Mouse (Mus musculus): ENCODE data around the gene Olfr747.
"Not testable (repeated sequence)": the region's sequence is repeated elsewhere in the genome, so short reads cannot be mapped to it uniquely, and the experiment has no call there.

Gene Olfr747

GRCm38 (mm10) chr14:50693106-50693505, at the start of gene Olfr747:
Gene Olfr747 (minus strand): TSS chr14:50693206.
- no peak for DNase-seq (ENCODE audit: low spot score in 2 of 2)

GRCm38 (mm10) chr14:50741584-50741983, 48.6 kb upstream of the Olfr747 start:
- DNase-seq (ENCODE audit: low spot score in 2 of 2): no peak

DNA sequence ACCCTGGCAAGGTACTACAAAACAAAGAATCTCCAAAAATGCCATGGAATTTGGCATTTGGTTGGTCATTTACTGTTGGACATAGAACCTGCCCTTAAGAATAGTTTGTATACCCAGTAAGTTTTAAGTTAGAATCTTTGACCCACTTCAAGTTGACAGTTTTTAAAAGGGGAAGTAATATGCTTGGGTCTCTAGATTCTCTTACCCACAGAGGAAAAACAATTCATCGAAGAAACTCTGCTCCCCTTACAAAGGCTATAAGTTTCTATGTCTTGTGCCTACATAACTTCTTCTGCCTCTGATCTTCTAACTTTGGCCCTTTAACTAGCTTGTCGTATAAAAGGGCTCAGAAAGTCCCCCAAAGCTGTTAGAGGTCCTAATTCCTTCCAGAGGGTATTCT, 47.3 kb upstream of the Olfr747 start:
- DNase-seq (ENCODE audit: low spot score in 2 of 2): no peak

GRCm38 (mm10) chr14:50722371-50722770, 29.4 kb upstream of the Olfr747 start:
- not testable (repeated sequence) for DNase-seq (ENCODE audit: low spot score in 2 of 2)

DNA sequence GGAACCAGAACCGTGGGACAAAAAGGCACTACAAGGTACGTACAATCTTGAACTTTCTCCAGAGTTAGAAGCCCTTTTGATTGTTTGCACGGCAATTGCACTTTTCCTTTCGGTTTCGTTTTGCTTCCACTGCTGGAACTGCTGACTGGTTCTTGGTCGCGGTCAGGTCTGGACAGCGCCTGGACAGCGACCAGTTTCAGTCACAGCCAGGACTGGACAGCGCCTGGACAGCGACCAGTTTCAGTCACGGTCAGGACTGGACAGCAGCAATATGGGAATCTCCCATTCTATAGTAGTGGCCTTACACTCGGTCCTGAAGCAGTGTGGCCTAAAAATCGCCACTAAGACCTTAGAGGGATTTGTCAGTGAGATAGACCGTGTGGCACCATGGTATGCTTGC, 26.9 kb upstream of the Olfr747 start:
- DNase-seq (ENCODE audit: low spot score in 2 of 2): not testable (repeated sequence)

GRCm38 (mm10) chr14:50707073-50707472, 14.1 kb upstream of the Olfr747 start, which contains the start of gene Olfr748:
Gene Olfr748 (plus strand): TSS chr14:50707373.
- no peak for DNase-seq (ENCODE audit: low spot score in 2 of 2)

GRCm38 (mm10) chr14:50646783-50647182, 46.2 kb downstream of the Olfr747 start, which contains the start of gene Olfr746:
Gene Olfr746 (plus strand): TSS chr14:50647083.
- DNase-seq (ENCODE audit: low spot score in 2 of 2): no peak

GRCm38 (mm10) chr14:50639088-50639487, 53.9 kb downstream of the Olfr747 start, which contains the start of gene Olfr745:
Gene Olfr745 (plus strand): TSS chr14:50639388.
- DNase-seq (ENCODE audit: low spot score in 2 of 2): no peak

Measured in frontal cortex, postnatal 10 days (tissue).